Mouse (Mus musculus): ENCODE measurements around the gene Atp5j2. TPM values are rescaled to one million over a fixed set of nuclear protein-coding genes. Genes with fewer than 3 reads are reported as not detected.
"Not testable (repeated sequence)": the region's sequence is repeated elsewhere in the genome, so short reads cannot be mapped to it uniquely, and the experiment has no call there.

Atp5j2 gene
- polyA plus RNA-seq, 1 experiment from 2014 or later, result 604 TPM

DNA sequence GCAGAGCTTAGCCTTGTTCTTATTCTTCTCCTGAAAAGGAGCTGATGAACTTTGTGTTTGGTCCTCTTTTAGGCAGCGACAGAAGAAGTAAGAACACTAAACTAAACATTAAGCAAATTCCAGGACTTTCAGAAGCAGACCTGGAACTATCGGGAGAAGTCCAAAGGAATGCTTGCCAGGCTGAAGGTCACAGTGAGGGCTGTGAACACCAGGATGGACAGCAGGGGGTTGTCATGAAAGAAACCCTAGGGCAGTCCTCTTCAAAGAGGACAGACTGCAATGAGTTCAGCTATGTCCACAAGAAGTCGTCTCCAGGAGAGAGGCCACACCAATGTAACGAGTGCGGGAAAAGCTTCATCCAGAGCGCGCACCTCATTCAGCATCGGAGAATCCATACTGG lies 28.1 kb upstream of the Atp5j2 start:
- Histone ChIP-seq H3K4me2 (ENCODE audit: low read length) (no peak overlapping the region), H3K9me3 (replicated peaks; ENCODE audit: control insufficient read depth, low read length) (no peaks in the 10 kb centered on the region), H3K36me3 (ENCODE audit: control insufficient read depth, insufficient read depth, low read length) (peaks cover 53% of the 10 kb centered on the region), H3K9ac (ENCODE audit: low read length) (no peak overlapping the region), H3K4me1 (ENCODE audit: control insufficient read depth, insufficient read depth, low read length) (no peaks in the 10 kb centered on the region), H3K27me3 (replicated peaks; ENCODE audit: control insufficient read depth, insufficient read depth, low read length) (no peaks in the 10 kb centered on the region), H3K27ac (ENCODE audit: low read depth, low read length) (no peak overlapping the region), H3K4me3 (ENCODE audit: low read depth, low read length) (no peak overlapping the region)
- ATAC-seq (no peak), DNase-seq (ENCODE audit: low spot score) (no peak)
- 95% methylated on average over 8 of the region's 8 CpGs for WGBS

DNA sequence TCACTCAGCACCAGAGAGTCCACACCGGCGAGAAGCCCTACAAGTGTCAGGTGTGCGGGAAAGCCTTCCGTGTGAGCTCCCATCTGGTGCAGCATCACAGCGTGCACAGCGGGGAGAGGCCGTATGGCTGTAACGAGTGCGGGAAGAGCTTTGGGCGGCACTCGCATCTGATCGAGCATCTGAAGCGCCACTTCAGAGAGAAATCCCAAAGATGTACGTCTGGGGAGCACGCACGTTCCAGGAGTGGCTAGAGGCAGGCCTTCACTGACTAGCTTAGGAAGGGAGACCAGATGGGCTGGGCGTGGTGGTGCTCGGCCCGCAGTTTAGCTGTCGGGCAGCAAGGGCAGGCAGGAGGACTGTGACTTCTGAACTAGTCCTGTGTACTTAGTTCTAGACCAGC lies 26.8 kb upstream of the Atp5j2 start:
- Histone ChIP-seq H3K4me3 (ENCODE audit: low read depth, low read length) (no peak overlapping the region), H3K27me3 (replicated peaks; ENCODE audit: control insufficient read depth, insufficient read depth, low read length) (no peaks in the 10 kb centered on the region), H3K9me3 (replicated peaks; ENCODE audit: control insufficient read depth, low read length) (no peaks in the 10 kb centered on the region), H3K36me3 (ENCODE audit: control insufficient read depth, insufficient read depth, low read length) (peaks cover 53% of the 10 kb centered on the region), H3K4me1 (ENCODE audit: control insufficient read depth, insufficient read depth, low read length) (no peaks in the 10 kb centered on the region), H3K4me2 (ENCODE audit: low read length) (no peak overlapping the region), H3K9ac (ENCODE audit: low read length) (no peak overlapping the region), H3K27ac (ENCODE audit: low read depth, low read length) (no peak overlapping the region)
- DNase-seq (ENCODE audit: low spot score) (no peak), ATAC-seq (no peak)
- 95% methylated on average over 20 of the region's 20 CpGs for WGBS

DNA sequence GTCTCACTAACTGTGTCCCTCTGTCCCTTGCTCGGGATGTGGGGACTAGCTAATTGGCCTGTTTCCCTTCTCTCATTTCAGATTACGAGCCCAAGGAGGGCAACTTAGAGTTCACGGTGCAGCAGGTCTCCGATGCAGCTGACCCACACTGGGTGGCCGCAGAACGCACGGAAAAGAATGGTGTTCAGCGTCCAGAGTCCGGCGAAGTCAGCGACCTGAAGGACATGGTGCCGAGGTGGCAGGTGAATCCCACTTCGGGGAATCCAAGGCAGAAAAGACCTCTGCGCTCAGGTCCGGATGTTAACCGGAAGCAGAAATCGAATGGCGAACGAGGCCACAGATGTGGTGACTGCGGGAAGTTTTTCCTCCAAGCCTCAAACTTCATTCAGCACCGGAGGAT lies 26.3 kb upstream of the Atp5j2 start:
- no peaks in the 10 kb centered on the region for H3K4me1 ChIP-seq (ENCODE audit: control insufficient read depth, insufficient read depth, low read length)
- DNase-seq (ENCODE audit: low spot score), result no peak
- no peaks in the 10 kb centered on the region for H3K9me3 ChIP-seq (replicated peaks; ENCODE audit: control insufficient read depth, low read length)
- no peak for ATAC-seq
- 96% methylated on average over 21 of the region's 21 CpGs for WGBS
- no peaks in the 10 kb centered on the region for H3K27me3 ChIP-seq (replicated peaks; ENCODE audit: control insufficient read depth, insufficient read depth, low read length)
- no peak overlapping the region for H3K4me3 ChIP-seq (ENCODE audit: low read depth, low read length)
- no peak overlapping the region for H3K9ac ChIP-seq (ENCODE audit: low read length)
- H3K4me2 ChIP-seq (ENCODE audit: low read length), result no peak overlapping the region
- no peak overlapping the region for H3K27ac ChIP-seq (ENCODE audit: low read depth, low read length)
- peaks cover 56% of the 10 kb centered on the region for H3K36me3 ChIP-seq (ENCODE audit: control insufficient read depth, insufficient read depth, low read length)

DNA sequence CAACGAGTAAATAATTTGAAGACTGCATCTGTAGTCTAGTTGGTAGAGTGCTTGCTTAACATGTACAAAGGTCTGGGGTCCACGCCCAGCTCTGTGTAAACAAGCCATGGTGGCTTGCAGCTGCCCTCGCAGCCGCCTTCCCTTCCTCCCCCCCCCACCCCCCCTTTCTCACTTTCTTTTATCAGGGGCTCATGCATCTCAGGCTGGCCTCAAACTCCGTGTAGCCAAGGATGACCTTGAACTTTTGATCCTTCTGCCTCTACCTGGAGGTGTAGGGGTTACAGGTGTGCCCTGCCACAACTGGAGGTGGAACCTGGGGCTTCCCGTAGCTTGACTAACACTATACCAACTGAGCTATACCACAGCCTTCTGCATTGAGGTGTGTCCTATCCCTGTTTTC lies 25.9 kb upstream of the Atp5j2 start:
- ATAC-seq (no peak), DNase-seq (ENCODE audit: low spot score) (no peak)
- no peaks in the 10 kb centered on the region for H3K27me3 ChIP-seq (replicated peaks; ENCODE audit: control insufficient read depth, insufficient read depth, low read length)
- no peaks in the 10 kb centered on the region for H3K4me1 ChIP-seq (ENCODE audit: control insufficient read depth, insufficient read depth, low read length)
- H3K4me2 ChIP-seq (ENCODE audit: low read length), result no peak overlapping the region
- H3K9me3 ChIP-seq (replicated peaks; ENCODE audit: control insufficient read depth, low read length), result no peaks in the 10 kb centered on the region
- H3K9ac ChIP-seq (ENCODE audit: low read length), result no peak overlapping the region
- H3K27ac ChIP-seq (ENCODE audit: low read depth, low read length), result no peak overlapping the region
- peaks cover 54% of the 10 kb centered on the region for H3K36me3 ChIP-seq (ENCODE audit: control insufficient read depth, insufficient read depth, low read length)
- H3K4me3 ChIP-seq (ENCODE audit: low read depth, low read length), result no peak overlapping the region
- 89% methylated on average over 6 of the region's 6 CpGs for WGBS

DNA sequence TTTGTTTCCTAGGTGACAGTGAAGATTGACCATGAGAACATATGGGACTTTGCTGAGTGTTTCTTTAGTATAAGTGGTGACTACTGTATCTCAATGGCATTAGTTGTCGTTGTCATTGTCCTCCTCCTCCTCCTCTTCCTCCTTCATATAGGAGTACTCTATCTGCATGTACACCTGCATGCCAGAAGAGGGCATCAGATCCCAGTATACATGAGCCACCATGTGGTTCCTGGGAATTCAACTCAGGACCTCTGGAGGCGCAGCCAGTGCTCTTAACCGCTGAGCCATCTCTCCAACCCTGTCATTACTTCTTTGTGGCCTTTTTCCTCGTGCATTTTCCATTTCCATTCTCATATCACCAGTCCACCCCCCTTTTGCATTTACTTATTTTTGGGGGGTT lies 22.8 kb upstream of the Atp5j2 start:
- no peak overlapping the region for H3K9ac ChIP-seq (ENCODE audit: low read length)
- ATAC-seq (no peak), DNase-seq (ENCODE audit: low spot score) (no peak)
- H3K4me3 ChIP-seq (ENCODE audit: low read depth, low read length), result no peak overlapping the region
- H3K36me3 ChIP-seq (ENCODE audit: control insufficient read depth, insufficient read depth, low read length), result peaks cover 40% of the 10 kb centered on the region
- H3K4me1 ChIP-seq (ENCODE audit: control insufficient read depth, insufficient read depth, low read length), result no peaks in the 10 kb centered on the region
- WGBS, result 73% methylated on average over 4 of the region's 4 CpGs
- no peak overlapping the region for H3K27ac ChIP-seq (ENCODE audit: low read depth, low read length)
- no peak overlapping the region for H3K4me2 ChIP-seq (ENCODE audit: low read length)
- no peaks in the 10 kb centered on the region for H3K9me3 ChIP-seq (replicated peaks; ENCODE audit: control insufficient read depth, low read length)
- H3K27me3 ChIP-seq (replicated peaks; ENCODE audit: control insufficient read depth, insufficient read depth, low read length), result no peaks in the 10 kb centered on the region

DNA sequence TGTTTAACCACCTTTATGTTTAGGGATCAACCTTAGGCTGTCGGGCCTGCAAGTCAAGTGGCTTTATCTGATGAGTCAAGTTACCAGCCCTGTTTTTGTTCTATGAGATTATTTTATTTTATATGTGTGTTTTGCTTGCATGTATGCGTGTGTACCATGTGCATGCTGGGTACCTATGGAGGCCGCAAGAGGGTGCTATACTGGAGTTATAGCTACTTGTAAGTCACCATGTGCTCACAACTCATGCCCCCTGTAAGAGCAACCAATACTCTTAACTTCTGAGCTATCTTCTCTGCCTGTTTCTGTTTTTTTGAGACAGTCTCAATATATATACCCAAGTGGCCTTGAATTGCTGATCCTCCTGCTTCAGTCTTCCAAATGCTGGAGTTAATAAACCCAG lies 21.6 kb upstream of the Atp5j2 start:
- Histone ChIP-seq H3K27ac (ENCODE audit: low read depth, low read length) (no peak overlapping the region), H3K4me3 (ENCODE audit: low read depth, low read length) (no peak overlapping the region), H3K9me3 (replicated peaks; ENCODE audit: control insufficient read depth, low read length) (no peaks in the 10 kb centered on the region), H3K4me1 (ENCODE audit: control insufficient read depth, insufficient read depth, low read length) (no peaks in the 10 kb centered on the region), H3K9ac (ENCODE audit: low read length) (no peak overlapping the region), H3K36me3 (ENCODE audit: control insufficient read depth, insufficient read depth, low read length) (peaks cover 30% of the 10 kb centered on the region), H3K4me2 (ENCODE audit: low read length) (no peak overlapping the region), H3K27me3 (replicated peaks; ENCODE audit: control insufficient read depth, insufficient read depth, low read length) (no peaks in the 10 kb centered on the region)
- 95% methylated on average over 3 of the region's 3 CpGs for WGBS
- DNase-seq (ENCODE audit: low spot score), result no peak
- ATAC-seq, result no peak

DNA sequence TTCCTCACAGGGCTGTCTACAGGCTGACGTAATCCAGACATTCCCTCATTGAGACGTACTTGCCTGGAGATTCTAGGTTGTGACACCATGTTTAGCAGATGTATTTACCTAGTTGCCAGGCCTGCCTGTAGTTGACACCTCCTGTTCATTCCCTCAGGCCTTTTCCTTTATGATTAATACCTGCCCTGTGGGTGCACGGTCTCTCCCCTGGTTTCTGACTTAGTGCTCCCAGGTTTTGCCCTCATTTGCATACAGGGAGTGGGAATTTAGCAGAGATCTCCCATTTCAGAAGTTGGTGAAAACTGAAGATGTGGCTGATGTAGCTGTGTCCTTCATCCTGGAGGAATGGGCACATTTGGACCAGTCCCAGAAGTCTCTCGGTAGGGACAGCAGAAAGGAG lies 20.4 kb upstream of the Atp5j2 start:
- Histone ChIP-seq H3K27ac (ENCODE audit: low read depth, low read length) (no peak overlapping the region), H3K9me3 (replicated peaks; ENCODE audit: control insufficient read depth, low read length) (no peaks in the 10 kb centered on the region), H3K27me3 (replicated peaks; ENCODE audit: control insufficient read depth, insufficient read depth, low read length) (no peaks in the 10 kb centered on the region), H3K4me3 (ENCODE audit: low read depth, low read length) (no peak overlapping the region), H3K9ac (ENCODE audit: low read length) (no peak overlapping the region), H3K4me1 (ENCODE audit: control insufficient read depth, insufficient read depth, low read length) (no peaks in the 10 kb centered on the region), H3K4me2 (ENCODE audit: low read length) (no peak overlapping the region), H3K36me3 (ENCODE audit: control insufficient read depth, insufficient read depth, low read length) (peaks cover 23% of the 10 kb centered on the region)
- DNase-seq (ENCODE audit: low spot score), result no peak
- ATAC-seq, result no peak
- 94% methylated on average over 4 of the region's 4 CpGs for WGBS

DNA sequence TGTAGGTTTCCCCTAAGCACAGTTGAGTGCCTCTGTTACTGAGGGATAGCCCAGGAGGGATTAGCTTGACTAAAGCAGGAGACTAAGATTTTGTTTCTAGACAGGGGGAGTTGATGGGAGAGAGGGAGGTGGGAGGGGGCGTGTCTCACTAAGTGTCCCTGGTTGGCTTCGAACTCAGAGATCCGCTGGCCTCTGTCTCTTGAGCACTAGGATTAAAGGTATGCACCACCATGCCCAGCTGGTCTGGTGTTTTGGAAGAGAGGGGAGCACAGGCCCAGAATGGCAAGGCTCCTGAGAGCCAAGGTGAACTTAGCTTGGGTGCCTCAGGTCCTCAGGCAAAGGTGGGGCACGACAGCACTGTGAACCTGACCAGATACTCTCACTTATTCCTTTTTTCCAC lies 19.5 kb upstream of the Atp5j2 start:
- Histone ChIP-seq H3K9ac (ENCODE audit: low read length) (no peak overlapping the region), H3K36me3 (ENCODE audit: control insufficient read depth, insufficient read depth, low read length) (peaks cover 23% of the 10 kb centered on the region), H3K9me3 (replicated peaks; ENCODE audit: control insufficient read depth, low read length) (no peaks in the 10 kb centered on the region), H3K4me3 (ENCODE audit: low read depth, low read length) (no peak overlapping the region), H3K27me3 (replicated peaks; ENCODE audit: control insufficient read depth, insufficient read depth, low read length) (no peaks in the 10 kb centered on the region), H3K4me1 (ENCODE audit: control insufficient read depth, insufficient read depth, low read length) (no peaks in the 10 kb centered on the region), H3K4me2 (ENCODE audit: low read length) (no peak overlapping the region), H3K27ac (ENCODE audit: low read depth, low read length) (no peak overlapping the region)
- no peak for ATAC-seq
- no peak for DNase-seq (ENCODE audit: low spot score)
- WGBS, result 97% methylated on average over 4 of the region's 4 CpGs

DNA sequence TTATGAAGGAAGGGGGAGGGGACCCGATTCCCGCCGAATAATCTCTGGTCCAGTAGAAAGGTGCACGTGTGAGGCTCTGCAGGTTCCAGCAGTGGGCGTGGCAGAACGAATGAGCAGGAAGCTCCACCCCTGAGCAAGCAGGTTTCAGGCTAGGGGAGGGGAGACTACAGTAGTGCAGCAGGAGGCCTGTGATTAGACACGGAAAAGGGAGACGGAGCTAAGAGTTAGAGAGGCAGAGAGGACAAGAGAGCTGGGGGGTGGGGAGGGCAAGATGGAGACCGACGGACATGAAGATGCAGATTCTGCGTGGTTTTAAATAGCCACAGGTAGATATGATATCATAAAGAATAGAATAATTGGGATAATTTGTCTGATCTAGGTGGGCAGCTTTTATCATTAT lies 16.5 kb upstream of the Atp5j2 start:
- H3K27me3 ChIP-seq (replicated peaks; ENCODE audit: control insufficient read depth, insufficient read depth, low read length); ATAC-seq; H3K9ac ChIP-seq (ENCODE audit: low read length); H3K4me3 ChIP-seq (ENCODE audit: low read depth, low read length); H3K27ac ChIP-seq (ENCODE audit: low read depth, low read length); H3K9me3 ChIP-seq (replicated peaks; ENCODE audit: control insufficient read depth, low read length); H3K4me2 ChIP-seq (ENCODE audit: low read length); DNase-seq (ENCODE audit: low spot score): not testable (repeated sequence)
- Histone ChIP-seq H3K4me1 (ENCODE audit: control insufficient read depth, insufficient read depth, low read length) (peaks cover 11% of the 10 kb centered on the region), H3K36me3 (ENCODE audit: control insufficient read depth, insufficient read depth, low read length) (peaks cover 16% of the 10 kb centered on the region)
- WGBS, result 59% methylated on average over 11 of the region's 11 CpGs

DNA sequence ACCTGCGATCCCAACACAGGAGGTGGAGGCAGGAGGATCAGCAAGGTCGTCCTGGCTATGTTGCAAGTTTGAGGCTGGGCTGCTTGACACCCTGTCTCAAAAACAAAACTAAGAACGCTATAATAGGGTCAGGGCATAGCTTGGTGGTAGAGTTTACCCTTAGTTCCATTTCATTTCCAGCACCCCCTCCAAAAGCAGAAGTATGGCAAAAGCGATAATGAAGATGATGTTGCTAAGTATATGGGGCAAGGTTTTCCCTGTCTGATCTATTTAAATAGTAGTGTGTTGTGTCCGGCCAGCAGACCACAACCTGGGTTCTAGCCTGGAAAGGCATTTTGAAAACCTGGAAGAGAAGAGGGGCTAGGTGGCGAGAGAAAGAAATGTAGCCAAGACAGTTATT lies 16.1 kb upstream of the Atp5j2 start:
- 91% methylated on average over 6 of the region's 6 CpGs for WGBS
- H3K9ac ChIP-seq (ENCODE audit: low read length), result no peak overlapping the region
- ATAC-seq, result no peak
- H3K4me1 ChIP-seq (ENCODE audit: control insufficient read depth, insufficient read depth, low read length), result peaks cover 11% of the 10 kb centered on the region
- no peaks in the 10 kb centered on the region for H3K9me3 ChIP-seq (replicated peaks; ENCODE audit: control insufficient read depth, low read length)
- peaks cover 13% of the 10 kb centered on the region for H3K36me3 ChIP-seq (ENCODE audit: control insufficient read depth, insufficient read depth, low read length)
- H3K27ac ChIP-seq (ENCODE audit: low read depth, low read length), result no peak overlapping the region
- H3K27me3 ChIP-seq (replicated peaks; ENCODE audit: control insufficient read depth, insufficient read depth, low read length), result no peaks in the 10 kb centered on the region
- no peak overlapping the region for H3K4me3 ChIP-seq (ENCODE audit: low read depth, low read length)
- H3K4me2 ChIP-seq (ENCODE audit: low read length), result no peak overlapping the region
- no peak for DNase-seq (ENCODE audit: low spot score)
